In genomic region chr16:33061400-33061799, GRCm38 (mm10) we compare ENCODE assay signal across 7 mouse cellular contexts. TPM values are rescaled to one million over a fixed set of nuclear protein-coding genes. Genes with fewer than 3 reads are reported as not detected.
A peak's percentile ranks its signal among the peaks of the same experiment; 100 is the strongest.
DNase-seq lines count a peak whose midpoint lies in the region; ATAC-seq and TF ChIP-seq lines count a peak whose summit lies in the region.

No protein-coding gene starts in this region.

- peak overlapping the region; percentile 70; the same call in 1 of the 2 replicates for H3K27ac ChIP-seq in lung, embryonic 14.5 days (ENCODE audit: low read depth)
- peak overlapping the region; percentile 76; the same call in 1 of the 2 replicates for H3K27ac ChIP-seq in embryonic facial prominence, embryonic 13.5 days
- H3K27ac ChIP-seq in limb, embryonic 13.5 days, result no peak overlapping the region
- peak overlapping the region; percentile 82; the same call in 1 of the 2 replicates for H3K27ac ChIP-seq in stomach, embryonic 15.5 days

- H3K4me1 ChIP-seq in lung, embryonic 14.5 days (ENCODE audit: insufficient read depth), result peaks cover 8% of the 10 kb centered on the region
- peaks cover 36% of the 10 kb centered on the region for H3K4me1 ChIP-seq in embryonic facial prominence, embryonic 13.5 days
- peaks cover 26% of the 10 kb centered on the region for H3K4me1 ChIP-seq in limb, embryonic 13.5 days
- peaks cover 32% of the 10 kb centered on the region for H3K4me1 ChIP-seq in stomach, embryonic 15.5 days

- no peaks in the 10 kb centered on the region for H3K27me3 ChIP-seq in lung, embryonic 14.5 days (ENCODE audit: insufficient read depth, low read length)
- H3K27me3 ChIP-seq in embryonic facial prominence, embryonic 13.5 days, result no peaks in the 10 kb centered on the region
- no peaks in the 10 kb centered on the region for H3K27me3 ChIP-seq in limb, embryonic 13.5 days
- H3K27me3 ChIP-seq in stomach, embryonic 15.5 days (replicated peaks), result no peaks in the 10 kb centered on the region

- TF ChIP-seq CTCF in lung, embryonic 14.5 days (IDR thresholded peaks at IDR 0.05; ENCODE audit: low read depth), result no peak

- no peaks in the 10 kb centered on the region for H3K9me3 ChIP-seq in lung, embryonic 14.5 days (ENCODE audit: low read depth, low read length)
- H3K9me3 ChIP-seq in embryonic facial prominence, embryonic 13.5 days, result no peaks in the 10 kb centered on the region
- H3K9me3 ChIP-seq in limb, embryonic 13.5 days, result no peaks in the 10 kb centered on the region
- no peaks in the 10 kb centered on the region for H3K9me3 ChIP-seq in stomach, embryonic 15.5 days

- H3K4me3 ChIP-seq in lung, embryonic 14.5 days (ENCODE audit: low read depth, low read length), result peak overlapping the region; percentile 76; the same call in 1 of the 2 replicates
- no peak overlapping the region; the same call in 1 of the 2 replicates for H3K4me3 ChIP-seq in embryonic facial prominence, embryonic 13.5 days
- H3K4me3 ChIP-seq in limb, embryonic 13.5 days, result peak overlapping the region; percentile 78; the same call in 1 of the 2 replicates
- H3K4me3 ChIP-seq in stomach, embryonic 15.5 days (replicated peaks), result no peak overlapping the region; the same call in 1 of the 2 replicates

- peak overlapping the region; percentile 87 for H3K4me2 ChIP-seq in lung, embryonic 14.5 days
- H3K4me2 ChIP-seq in embryonic facial prominence, embryonic 13.5 days, result peak overlapping the region; percentile 88
- peak overlapping the region; percentile 86 for H3K4me2 ChIP-seq in limb, embryonic 13.5 days (replicated peaks)
- peak overlapping the region; percentile 87 for H3K4me2 ChIP-seq in stomach, embryonic 15.5 days

- 0 out of 2 replicates have a peak overlapping the region, but pooled peaks have one; percentile 0 for H3K9ac ChIP-seq in lung, embryonic 14.5 days
- H3K9ac ChIP-seq in embryonic facial prominence, embryonic 13.5 days, result no peak overlapping the region
- H3K9ac ChIP-seq in limb, embryonic 13.5 days, result 0 out of 2 replicates have a peak overlapping the region, but pooled peaks have one; percentile 74
- H3K9ac ChIP-seq in stomach, embryonic 15.5 days, result no peak overlapping the region

- H3K36me3 ChIP-seq in lung, embryonic 14.5 days (ENCODE audit: insufficient read depth), result peaks cover 35% of the 10 kb centered on the region
- H3K36me3 ChIP-seq in embryonic facial prominence, embryonic 13.5 days, result peaks cover 31% of the 10 kb centered on the region
- H3K36me3 ChIP-seq in limb, embryonic 13.5 days, result peaks cover 32% of the 10 kb centered on the region
- H3K36me3 ChIP-seq in stomach, embryonic 15.5 days, result peaks cover 22% of the 10 kb centered on the region

- intact Hi-C loops in gastrocnemius, postnatal 14 days (cut with DNase I; ENCODE audit: low total_unique reads), result no loop called here

- WGBS in lung, embryonic 14.5 days, result 48% methylated on average over 11 of the region's 11 CpGs
- 47% methylated on average over 11 of the region's 11 CpGs for WGBS in embryonic facial prominence, embryonic 13.5 days
- 49% methylated on average over 11 of the region's 11 CpGs for WGBS in limb, embryonic 13.5 days
- 51% methylated on average over 11 of the region's 11 CpGs for WGBS in stomach, embryonic 15.5 days

- no peak for ATAC-seq in lung, embryonic 14.5 days (ENCODE audit: insufficient read depth)
- ATAC-seq in embryonic facial prominence, embryonic 13.5 days (ENCODE audit: insufficient number of reproducible peaks, insufficient read depth, low FRiP score, low TSS enrichment, low read depth), result no peak
- ATAC-seq in limb, embryonic 13.5 days (ENCODE audit: low FRiP score, low read depth), result no peak
- ATAC-seq in stomach, embryonic 15.5 days (ENCODE audit: insufficient read depth, low FRiP score, low read depth), result no peak

- peak; percentile 29 for DNase-seq in lung, embryonic 14.5 days
- DNase-seq in lung, postnatal 14 days, result no peak
- no peak for DNase-seq in gastrocnemius, postnatal 14 days
- DNase-seq in lung, postnatal 25 days (ENCODE audit: low spot score), result no peak

RNA-seq across cellular contexts. Expression of gene Lmln, which starts 0.9 kb away (rescaled TPM):
- polyA plus RNA-seq in lung, embryonic 14.5 days (2014; fragmentation: Nextera tagmentation; extraction: Ambion mirVana), result 3.5 and 3.8 TPM in 2 replicates
- 1.4 and 3.9 TPM in 2 replicates for polyA plus RNA-seq in embryonic facial prominence, embryonic 13.5 days (2015; fragmentation: Nextera tagmentation; extraction: Ambion mirVana)
- polyA plus RNA-seq in limb, embryonic 13.5 days (2015; fragmentation: Nextera tagmentation; extraction: Ambion mirVana), result 3.4 and 4.0 TPM in 2 replicates
- polyA plus RNA-seq in stomach, embryonic 15.5 days (2015; fragmentation: Nextera tagmentation; extraction: Ambion mirVana), result 1.6 and 2.8 TPM in 2 replicates
- total RNA-seq in gastrocnemius, postnatal 14 days (2021), result 1 to 10 TPM; 1.4 to 2.3 TPM

RNA-seq across cellular contexts. Expression of gene Rpl35a, which starts 5.1 kb away (rescaled TPM):
- 1,015 and 1,080 TPM in 2 replicates for polyA plus RNA-seq in lung, embryonic 14.5 days (2014; fragmentation: Nextera tagmentation; extraction: Ambion mirVana)
- 1,031 and 1,064 TPM in 2 replicates for polyA plus RNA-seq in embryonic facial prominence, embryonic 13.5 days (2015; fragmentation: Nextera tagmentation; extraction: Ambion mirVana)
- polyA plus RNA-seq in limb, embryonic 13.5 days (2015; fragmentation: Nextera tagmentation; extraction: Ambion mirVana), result 915 and 966 TPM in 2 replicates
- polyA plus RNA-seq in stomach, embryonic 15.5 days (2015; fragmentation: Nextera tagmentation; extraction: Ambion mirVana), result 983 and 1,042 TPM in 2 replicates
- total RNA-seq in gastrocnemius, postnatal 14 days (2021), result 100 to 1,000 TPM; 304 to 324 TPM

RNA-seq across cellular contexts. Expression of gene Iqcg, which starts 5.4 kb away (rescaled TPM):
- 2.6 TPM in 2 replicates for polyA plus RNA-seq in lung, embryonic 14.5 days (2014; fragmentation: Nextera tagmentation; extraction: Ambion mirVana)
- polyA plus RNA-seq in embryonic facial prominence, embryonic 13.5 days (2015; fragmentation: Nextera tagmentation; extraction: Ambion mirVana), result 2.1 and 4.0 TPM in 2 replicates
- polyA plus RNA-seq in limb, embryonic 13.5 days (2015; fragmentation: Nextera tagmentation; extraction: Ambion mirVana), result 2.0 and 2.7 TPM in 2 replicates
- 2.2 TPM in 2 replicates for polyA plus RNA-seq in stomach, embryonic 15.5 days (2015; fragmentation: Nextera tagmentation; extraction: Ambion mirVana)
- total RNA-seq in gastrocnemius, postnatal 14 days (2021), result 1 to 10 TPM; 1.9 to 2.2 TPM

Comparison
In these comparisons a context has a peak if more than half of its experiments do, and no peak if none do; other contexts are left out.
1. H3K4me3 ChIP-seq: peak in lung, embryonic 14.5 days (single experiment) and limb, embryonic 13.5 days (single experiment); none in embryonic facial prominence, embryonic 13.5 days (single experiment) and stomach, embryonic 15.5 days (single experiment).
2. H3K9ac ChIP-seq: peak in lung, embryonic 14.5 days (single experiment) and limb, embryonic 13.5 days (single experiment); none in embryonic facial prominence, embryonic 13.5 days (single experiment) and stomach, embryonic 15.5 days (single experiment).
3. Peak in every context shown above with its lines, with median percentiles within 50 percentile points of each other: H3K4me2 ChIP-seq.